Mouse (Mus musculus) colon, adult 2 months (tissue): ENCODE data around the gene Il22ra1. TPM values are rescaled to one million over a fixed set of nuclear protein-coding genes. Genes with fewer than 3 reads are reported as not detected.

Experiments used
- polyA plus RNA-seq: library from polyadenylated mRNA; depleted of rRNA; stranded (reverse); fragments of >200 nt; gene quantifications from 2 replicates; pipeline ENCODE4 v1.2.3, GENCODE M21; 2012; rRNA removed

Il22ra1 gene
- polyA plus RNA-seq: 45.9 and 60.2 TPM in 2 replicates

DNA sequence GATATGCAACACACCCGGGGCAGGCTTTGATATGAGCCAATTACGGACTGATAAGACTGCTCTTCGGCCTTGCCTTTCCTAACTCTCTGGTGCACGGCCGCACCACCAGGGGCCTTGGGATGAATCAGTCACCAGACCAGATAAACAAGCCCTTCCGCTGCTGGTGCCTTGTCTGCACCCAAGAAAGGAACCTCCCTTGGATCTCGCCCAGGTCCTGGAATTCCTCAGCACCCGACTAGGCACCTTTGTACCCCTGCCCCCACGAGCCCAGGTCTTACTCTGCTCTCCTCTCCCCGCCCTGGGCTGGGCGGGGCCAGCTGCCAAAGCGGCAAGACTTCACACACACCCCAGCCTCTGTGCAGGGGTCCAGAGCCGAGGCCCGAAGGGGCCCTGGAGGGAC is at the start of gene Il22ra1:
TSS of gene Il22ra1 (plus strand) at position 356 of the 400 bp plus-strand sequence.

DNA sequence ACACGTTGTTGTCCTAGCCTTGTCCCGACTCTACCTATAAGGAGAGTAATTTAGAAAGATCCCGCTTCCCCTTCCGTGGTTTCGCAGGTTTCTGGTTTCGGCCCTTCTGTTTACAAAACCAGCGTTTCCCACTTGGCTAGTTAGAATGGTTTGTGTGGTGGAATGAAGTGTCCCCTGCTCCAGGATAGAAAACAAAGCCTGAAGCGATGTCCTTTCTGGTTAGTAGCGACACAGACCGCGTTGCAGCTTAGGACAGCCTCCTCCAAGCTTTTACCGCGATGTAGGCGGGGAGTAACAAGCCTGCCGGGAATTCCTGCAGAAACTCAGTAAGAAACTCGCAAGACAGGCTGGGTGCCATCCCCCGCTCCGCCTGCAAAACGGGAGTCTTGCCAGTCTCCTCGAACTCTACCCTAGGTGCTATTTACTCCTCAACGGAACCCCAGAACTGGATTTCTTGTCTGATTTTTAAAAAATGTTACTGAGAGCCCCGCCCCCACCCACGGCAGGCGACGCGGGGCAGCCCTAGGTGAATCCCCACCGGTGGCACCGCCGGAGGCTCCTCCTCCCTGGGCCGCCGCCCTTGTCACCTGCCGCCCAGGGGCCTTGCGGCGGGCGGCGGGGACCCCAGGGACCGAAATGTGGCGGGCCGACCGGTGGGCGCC is 41.9 kb upstream of the Il22ra1 start, which contains the start of gene Ifnlr1:
TSS of gene Ifnlr1 (plus strand) at position 382 of the 662 bp plus-strand sequence.

DNA sequence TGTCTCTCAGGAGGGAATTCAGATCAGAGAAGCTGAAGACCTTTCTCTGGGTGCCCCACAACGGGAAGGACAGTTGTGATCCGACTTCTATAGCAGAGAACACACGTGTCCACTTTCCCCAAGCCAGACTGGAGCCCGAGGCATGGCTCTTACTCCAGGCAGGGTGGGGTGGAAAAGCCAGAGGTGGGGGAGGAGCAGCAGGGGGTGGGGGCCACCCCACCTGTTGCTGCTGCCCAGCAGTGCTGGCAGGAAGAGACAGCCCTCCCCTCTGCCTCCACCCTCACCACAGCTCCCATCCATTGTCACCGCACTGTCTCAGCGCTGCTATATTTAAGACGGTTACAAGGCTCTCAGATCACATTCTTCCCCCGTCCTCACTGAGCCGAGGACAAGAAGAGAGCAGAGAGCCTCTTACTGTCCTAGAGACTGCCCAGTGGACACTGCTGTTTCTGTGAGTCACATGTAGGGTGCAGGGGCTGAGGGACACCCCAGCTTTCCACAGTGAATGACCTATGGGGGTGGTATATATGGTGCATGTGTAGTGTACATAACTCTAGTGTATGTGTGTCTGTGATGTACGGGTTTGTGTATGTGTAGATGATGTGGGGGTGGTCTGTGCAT is 31.5 kb downstream of the Il22ra1 start, which contains the start of gene Myom3:
TSS of gene Myom3 (plus strand) at position 360 of the 621 bp plus-strand sequence.

Other genes with a start within 250 kb of the Il22ra1 start
- 0.27 and 0.58 TPM in 2 replicates for gene Stpg1, start 233.4 kb upstream of the Il22ra1 start, polyA plus RNA-seq
- 50.0 and 71.8 TPM in 2 replicates for gene Nipal3, start 233.1 kb upstream of the Il22ra1 start, polyA plus RNA-seq
- 0.23 and 0.41 TPM in 2 replicates for gene Grhl3, start 154.5 kb upstream of the Il22ra1 start, polyA plus RNA-seq
- gene Ifnlr1, start 41.9 kb upstream of the Il22ra1 start, polyA plus RNA-seq: 6.6 and 6.8 TPM in 2 replicates
- gene Myom3, start 31.5 kb downstream of the Il22ra1 start, polyA plus RNA-seq: 0.69 and 0.71 TPM in 2 replicates
- gene Srsf10, start 127.6 kb downstream of the Il22ra1 start, polyA plus RNA-seq: 57.4 and 111 TPM in 2 replicates
- 11.0 and 13.8 TPM in 2 replicates for gene Pnrc2, start 145.7 kb downstream of the Il22ra1 start, polyA plus RNA-seq
- gene Cnr2, start 167.2 kb downstream of the Il22ra1 start, polyA plus RNA-seq: 1.0 and 1.1 TPM in 2 replicates
- gene Fuca1, start 192.6 kb downstream of the Il22ra1 start, polyA plus RNA-seq: 184 and 185 TPM in 2 replicates
- 102 and 115 TPM in 2 replicates for gene Hmgcl, start 218.3 kb downstream of the Il22ra1 start, polyA plus RNA-seq
- gene Gale, start 235.6 kb downstream of the Il22ra1 start, polyA plus RNA-seq: 356 and 461 TPM in 2 replicates
- gene Lypla2, start 244.5 kb downstream of the Il22ra1 start, polyA plus RNA-seq: 261 and 282 TPM in 2 replicates